Mouse (Mus musculus) liver, postnatal 0 days (tissue): Measurements from ENCODE around the gene Gpr135.

ENCODE experiments used
- CTCF ChIP-seq: sonication (generic); IDR thresholded peaks from 2 replicates; pipeline ENCODE4 v1.5.1; 2016; ENCODE audit warnings: antibody characterized with exemption, low read depth
- EP300 ChIP-seq: IDR thresholded peaks from 2 replicates; pipeline ENCODE4 v1.6.1; 2016; ENCODE audit warnings: antibody characterized with exemption, low read depth, mild to moderate bottlenecking

DNA sequence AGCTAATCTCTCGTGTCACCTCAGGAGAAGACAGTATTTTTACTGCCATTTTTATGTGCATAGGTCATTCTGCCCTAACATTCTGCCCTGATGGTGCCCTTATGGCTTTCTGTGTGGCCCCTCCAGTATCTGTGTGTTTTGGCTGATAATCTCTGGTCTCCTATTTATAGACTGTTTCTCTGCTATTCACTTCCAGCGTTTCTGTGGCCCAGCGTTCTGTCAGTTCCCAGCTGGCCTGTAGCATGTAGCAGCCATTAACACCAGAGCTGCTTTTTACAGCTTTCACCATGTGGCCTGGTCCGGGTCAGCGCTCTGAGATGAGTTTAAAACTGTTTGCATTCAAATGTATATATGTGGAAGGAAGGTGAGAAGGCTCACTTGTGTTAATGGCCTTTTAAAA lies 49.4 kb downstream of the Gpr135 start:
- TF ChIP-seq CTCF (no peak), EP300 (no peak)
